Mouse (Mus musculus): Measurements from ENCODE around the gene B3gnt9. TPM values are rescaled to one million over a fixed set of nuclear protein-coding genes. Genes with fewer than 3 reads are reported as not detected.

The B3gnt9 gene
- polyA plus RNA-seq, 1 experiment: 6.2 TPM

GRCm38 (mm10) chr8:105257318-105258114, 2.6 kb upstream of the B3gnt9 start:
- H3K36me3 ChIP-seq (ENCODE audit: control insufficient read depth, insufficient read depth): peaks cover 4% of the 10 kb centered on the region
- no peak overlapping the region for H3ac ChIP-seq (ENCODE audit: control insufficient read depth, insufficient read length)
- H3K4me2 ChIP-seq (ENCODE audit: low read depth): no peak overlapping the region
- TF ChIP-seq REST (IDR thresholded peaks at IDR 0.05; ENCODE audit: insufficient read depth, insufficient read length): no peak
- TF ChIP-seq MYOG (IDR thresholded peaks at IDR 0.05; ENCODE audit: control insufficient read depth in 1 of 3, insufficient read depth in 1 of 3, insufficient read length in 2 of 3, low read depth in 2 of 3): no peak
- TF ChIP-seq CEBPB (IDR thresholded peaks at IDR 0.05; ENCODE audit: insufficient read depth, poor library complexity, severe bottlenecking): no peak
- no peak for TF ChIP-seq TCF3 (IDR thresholded peaks at IDR 0.05; ENCODE audit: insufficient read length, low read depth)
- TF ChIP-seq USF1 (IDR thresholded peaks at IDR 0.05; ENCODE audit: low read depth): no peak
- TF ChIP-seq POLR2AphosphoS2 (IDR thresholded peaks at IDR 0.05; ENCODE audit: insufficient read length, low read depth): no peak
- no peak for TF ChIP-seq POLR2A (IDR thresholded peaks at IDR 0.05; ENCODE audit: insufficient read length, low read depth)
- H3K4me3 ChIP-seq: no peak overlapping the region
- no peaks in the 10 kb centered on the region for H3K79me2 ChIP-seq (ENCODE audit: control insufficient read depth, insufficient read depth)
- H3K27me3 ChIP-seq (ENCODE audit: control insufficient read depth, insufficient read depth, insufficient read length): no peaks in the 10 kb centered on the region

DNA sequence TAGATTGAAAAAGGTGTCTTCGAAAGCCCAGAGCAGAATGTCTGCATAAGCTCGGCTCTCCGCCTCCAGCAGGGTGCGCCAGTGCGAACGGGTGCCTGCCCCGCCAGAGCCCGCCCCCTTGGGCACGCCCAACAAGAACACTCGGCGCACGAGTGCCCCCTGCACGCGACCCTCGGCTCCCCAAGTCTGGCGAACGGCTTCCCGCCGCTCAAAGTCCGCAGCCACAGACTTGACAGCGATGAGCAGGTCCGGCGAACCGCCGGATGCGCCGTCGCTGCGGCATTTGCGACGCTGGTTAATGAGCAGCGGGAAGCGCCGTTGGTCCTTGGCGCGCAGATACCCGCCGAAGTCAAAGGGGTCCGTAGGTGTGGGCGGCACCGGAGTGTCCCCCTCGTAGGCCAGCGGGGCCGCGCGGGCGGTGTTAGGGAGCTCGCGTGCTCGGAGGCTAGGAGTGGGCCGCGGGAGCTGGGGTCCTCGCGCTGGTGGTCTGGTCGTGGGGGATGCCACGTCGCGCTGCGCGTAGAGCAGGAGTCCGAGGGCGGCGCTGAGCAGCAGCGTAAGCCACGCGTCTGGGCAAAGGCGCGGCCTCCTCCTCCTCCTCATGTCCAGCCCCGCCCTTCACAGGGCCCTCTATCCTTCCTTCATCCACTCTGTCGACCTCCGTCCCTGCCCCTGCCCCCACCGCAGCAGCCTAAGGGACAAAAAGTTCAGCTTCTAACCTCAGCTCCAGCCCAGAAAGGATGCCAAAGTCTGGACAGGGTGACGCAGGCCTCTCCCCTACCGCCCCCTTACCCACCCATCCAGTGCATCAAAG, 594 bp downstream of the B3gnt9 start:
- peak overlapping the region; percentile 80 for H3K4me2 ChIP-seq (ENCODE audit: low read depth)
- H3K79me2 ChIP-seq (ENCODE audit: control insufficient read depth, insufficient read depth): no peaks in the 10 kb centered on the region
- H3K27me3 ChIP-seq (ENCODE audit: control insufficient read depth, insufficient read depth, insufficient read length): no peaks in the 10 kb centered on the region
- TF ChIP-seq MYOG (IDR thresholded peaks at IDR 0.05; ENCODE audit: control insufficient read depth in 1 of 3, insufficient read depth in 1 of 3, insufficient read length in 2 of 3, low read depth in 2 of 3): peak in 1 of 3 experiments; percentile 17
- peak; percentile 88 for TF ChIP-seq POLR2AphosphoS2 (IDR thresholded peaks at IDR 0.05; ENCODE audit: insufficient read length, low read depth)
- no peak for TF ChIP-seq TCF12 (IDR thresholded peaks at IDR 0.05; ENCODE audit: insufficient read depth, poor library complexity, severe bottlenecking)
- TF ChIP-seq SRF (IDR thresholded peaks at IDR 0.05; ENCODE audit: control insufficient read depth, insufficient read length, low read depth): peak; percentile 30
- TF ChIP-seq POLR2A (IDR thresholded peaks at IDR 0.05; ENCODE audit: insufficient read length, low read depth): peak; percentile 70
- TF ChIP-seq REST (IDR thresholded peaks at IDR 0.05; ENCODE audit: insufficient read depth, insufficient read length): no peak
- peak overlapping the region; percentile 25 for H3K4me3 ChIP-seq
- H3ac ChIP-seq (ENCODE audit: control insufficient read depth, insufficient read length): peak overlapping the region; percentile 42
- H3K36me3 ChIP-seq (ENCODE audit: control insufficient read depth, insufficient read depth): peaks cover 14% of the 10 kb centered on the region

DNA sequence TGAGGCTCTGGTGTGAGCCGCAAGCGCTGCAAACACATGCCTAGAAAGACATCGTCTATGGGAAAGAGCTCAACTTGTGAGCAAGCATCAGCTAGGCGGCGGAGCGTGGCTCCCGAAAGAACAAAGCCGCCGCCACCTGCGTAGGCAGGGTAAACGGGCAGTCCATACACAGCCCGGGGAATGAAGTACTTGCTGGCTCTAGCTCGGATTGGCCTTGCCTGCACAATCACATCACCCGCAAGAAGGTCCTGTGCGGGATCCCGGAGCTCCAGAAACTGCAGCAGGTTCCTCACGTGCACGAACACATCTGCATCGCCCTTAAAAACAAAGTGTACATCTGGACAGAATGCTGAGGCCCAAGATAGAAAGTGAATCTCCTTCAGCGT, 1.2 kb downstream of the B3gnt9 start:
- peak overlapping the region; percentile 42 for H3ac ChIP-seq (ENCODE audit: control insufficient read depth, insufficient read length)
- TF ChIP-seq TCF3 (IDR thresholded peaks at IDR 0.05; ENCODE audit: insufficient read length, low read depth): no peak
- TF ChIP-seq USF1 (IDR thresholded peaks at IDR 0.05; ENCODE audit: low read depth): no peak
- no peak for TF ChIP-seq MYOD1 (IDR thresholded peaks at IDR 0.05; ENCODE audit: control insufficient read depth in 1 of 3, insufficient read length in 2 of 3, low read depth in 2 of 3)
- peak; percentile 32 for TF ChIP-seq POLR2AphosphoS2 (IDR thresholded peaks at IDR 0.05; ENCODE audit: insufficient read length, low read depth)
- TF ChIP-seq TCF12 (IDR thresholded peaks at IDR 0.05; ENCODE audit: insufficient read depth, poor library complexity, severe bottlenecking): no peak
- TF ChIP-seq MAX (IDR thresholded peaks at IDR 0.05; ENCODE audit: low read depth): no peak
- no peak for TF ChIP-seq POLR2A (IDR thresholded peaks at IDR 0.05; ENCODE audit: insufficient read length, low read depth)
- no peak for TF ChIP-seq REST (IDR thresholded peaks at IDR 0.05; ENCODE audit: insufficient read depth, insufficient read length)
- H3K79me2 ChIP-seq (ENCODE audit: control insufficient read depth, insufficient read depth): no peaks in the 10 kb centered on the region
- peaks cover 16% of the 10 kb centered on the region for H3K36me3 ChIP-seq (ENCODE audit: control insufficient read depth, insufficient read depth)
- H3K27me3 ChIP-seq (ENCODE audit: control insufficient read depth, insufficient read depth, insufficient read length): no peaks in the 10 kb centered on the region
- peak overlapping the region; percentile 49 for H3K4me2 ChIP-seq (ENCODE audit: low read depth)
- peak overlapping the region; percentile 25 for H3K4me3 ChIP-seq

- Histone ChIP-seq H3K4me3 (no peak overlapping the region), H3K4me2 (ENCODE audit: low read depth) (peak overlapping the region; percentile 49), H3ac (ENCODE audit: control insufficient read depth, insufficient read length) (no peak overlapping the region), H3K36me3 (ENCODE audit: control insufficient read depth, insufficient read depth) (peaks cover 20% of the 10 kb centered on the region), H3K79me2 (ENCODE audit: control insufficient read depth, insufficient read depth) (no peaks in the 10 kb centered on the region), H3K27me3 (ENCODE audit: control insufficient read depth, insufficient read depth, insufficient read length) (no peaks in the 10 kb centered on the region)
- TF ChIP-seq E2F4 (IDR thresholded peaks at IDR 0.05; ENCODE audit: insufficient read depth) (no peak), TCF12 (IDR thresholded peaks at IDR 0.05; ENCODE audit: insufficient read depth, poor library complexity, severe bottlenecking) (no peak), CEBPB (IDR thresholded peaks at IDR 0.05; ENCODE audit: insufficient read depth, poor library complexity, severe bottlenecking) (no peak), POLR2A (IDR thresholded peaks at IDR 0.05; ENCODE audit: insufficient read length, low read depth) (no peak), TCF3 (IDR thresholded peaks at IDR 0.05; ENCODE audit: insufficient read length, low read depth) (no peak), MYOD1 (IDR thresholded peaks at IDR 0.05; ENCODE audit: control insufficient read depth in 1 of 3, insufficient read length in 2 of 3, low read depth in 2 of 3) (peak in 2 of 3 experiments; percentile 64 to 69), MYOG (IDR thresholded peaks at IDR 0.05; ENCODE audit: control insufficient read depth in 1 of 3, insufficient read depth in 1 of 3, insufficient read length in 2 of 3, low read depth in 2 of 3) (peak in 1 of 3 experiments; percentile 20), POLR2AphosphoS2 (IDR thresholded peaks at IDR 0.05; ENCODE audit: insufficient read length, low read depth) (peak; percentile 35)
These were observed 2.0 kb downstream of the B3gnt9 start for GRCm38 (mm10) chr8:105252680-105253537.

All from myocyte (in vitro differentiated cells).